Mouse (Mus musculus) liver, embryonic 11.5 days (tissue): Measurements from ENCODE around the gene Atp6v1a. TPM values are rescaled to one million over a fixed set of nuclear protein-coding genes. Genes with fewer than 3 reads are reported as not detected.
A peak's percentile ranks its signal among the peaks of the same experiment; 100 is the strongest.

Experiments
- ATAC-seq: fragments of 200-750 bp; cut with Nextera tagmentation; replicated peaks from 2 replicates; pipeline ENCODE4 v1.8.0; 2017; ENCODE audit warnings: moderate number of reproducible peaks, mild to moderate bottlenecking, moderate TSS enrichment, moderate library complexity; ENCODE audit not compliant: low FRiP score
- DNase-seq: peaks from one replicate; pipeline ENCODE4 v3.0.0-alpha.2; 2017; ENCODE audit warnings: low spot score
- H3K27ac ChIP-seq: fragments of 300-500 bp; sonication (generic); 2 replicates; pipeline ENCODE4 v1.5.1; 2014; ENCODE audit warnings: mild to moderate bottlenecking, low read depth, low read length, control low read depth
- H3K27me3 ChIP-seq: fragments of 300-500 bp; sonication (generic); replicated peaks from 2 replicates; pipeline ENCODE4 v1.6.1; 2014; ENCODE audit warnings: low read length, mixed read lengths; ENCODE audit not compliant: control insufficient read depth, insufficient read depth
- H3K36me3 ChIP-seq: fragments of 300-500 bp; sonication (generic); 2 replicates; pipeline ENCODE4 v1.6.1; 2014; ENCODE audit warnings: mild to moderate bottlenecking, low read length, moderate library complexity, mixed read lengths; ENCODE audit not compliant: control insufficient read depth, insufficient read depth
- H3K4me1 ChIP-seq: fragments of 300-500 bp; sonication (generic); replicated peaks from 2 replicates; pipeline ENCODE4 v1.6.1; 2014; ENCODE audit warnings: low read length, mixed read lengths; ENCODE audit not compliant: control insufficient read depth, insufficient read depth
- H3K4me2 ChIP-seq: fragments of 300-500 bp; sonication (generic); 2 replicates; pipeline ENCODE4 v1.6.1; 2014; ENCODE audit warnings: mild to moderate bottlenecking, control low read depth, moderate library complexity
- H3K4me3 ChIP-seq: fragments of 300-500 bp; sonication (generic); 2 replicates; pipeline ENCODE4 v1.5.1; 2014; ENCODE audit warnings: low read depth, low read length, control low read depth
- H3K9ac ChIP-seq: fragments of 300-500 bp; sonication (generic); 2 replicates; pipeline ENCODE4 v1.6.1; 2014; ENCODE audit warnings: low read depth, low read length, control low read depth
- H3K9me3 ChIP-seq: fragments of 300-500 bp; sonication (generic); 2 replicates; pipeline ENCODE4 v1.6.1; 2016; ENCODE audit warnings: low read length, inconsistent platforms, mixed read lengths; ENCODE audit not compliant: control insufficient read depth
- WGBS: fragments of 180-500 bp; shearing (Covaris S2); extraction: QIAGEN DNeasy Blood & Tissue Kit; methylation state at CpG from one replicate; pipeline ENCODE4 v1.1.7; 2014; 5-methylcytosine and 5-hydroxymethylcytosine counted together
- polyA plus RNA-seq: library from polyadenylated mRNA; unstranded; fragments of >200 nt; fragmentation: Nextera tagmentation; extraction: Ambion mirVana; gene quantifications from 2 replicates; pipeline ENCODE4 v1.2.1, GENCODE M21; 2014

Gene Atp6v1a
- polyA plus RNA-seq, result 49.7 and 53.8 TPM in 2 replicates

DNA sequence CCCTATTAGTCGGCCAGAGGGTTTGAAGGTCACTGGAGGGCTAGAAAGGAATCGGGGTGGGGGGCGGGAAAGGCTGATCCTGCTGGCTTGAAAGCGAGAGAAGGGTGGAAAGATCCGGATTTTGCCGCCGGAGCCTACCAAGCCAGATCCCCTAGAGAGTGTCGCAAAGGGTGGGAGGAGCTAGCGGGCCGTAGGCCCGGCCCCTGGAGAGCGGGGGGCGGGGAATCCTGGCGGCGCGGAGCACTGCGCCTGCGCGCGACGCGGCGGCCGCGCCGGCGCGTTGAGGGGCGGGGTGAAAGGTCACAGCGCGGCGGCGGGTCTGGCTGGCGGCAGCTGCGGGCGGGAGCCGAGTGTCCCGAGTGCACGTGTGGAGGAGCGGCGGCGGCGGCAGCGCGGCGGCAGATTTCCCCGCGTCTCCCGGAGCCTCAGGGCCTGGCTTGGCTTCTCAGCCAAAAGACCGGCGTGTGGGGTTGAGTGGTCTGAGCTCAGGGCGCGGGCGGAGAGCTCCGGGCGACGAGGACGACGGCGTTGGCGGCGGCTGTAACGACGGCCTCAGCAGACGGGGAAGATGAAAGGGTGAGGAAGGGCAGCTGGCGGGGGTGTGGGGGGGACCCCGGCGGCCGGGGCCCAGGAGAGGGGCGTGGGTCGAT lies at the start of gene Atp6v1a, which contains the start of gene Naa50:
Gene Atp6v1a (minus strand): TSS at position 170 of the 650 bp plus-strand sequence.
Gene Naa50 (plus strand): TSS at position 295 of the 650 bp plus-strand sequence.
- H3K27me3 ChIP-seq, result no peaks in the 10 kb centered on the region
- H3K9me3 ChIP-seq, result no peaks in the 10 kb centered on the region
- DNase-seq, result peak; percentile 91
- peaks cover 14% of the 10 kb centered on the region for H3K4me1 ChIP-seq
- H3K27ac ChIP-seq, result peak within 1 kb of the TSS; percentile 99
- peak within 1 kb of the TSS; percentile 99 for H3K9ac ChIP-seq
- no peaks in the 10 kb centered on the region for H3K36me3 ChIP-seq
- WGBS, result under 1% methylated on average over 65 of the region's 71 CpGs
- peak; percentile 83 for ATAC-seq
- peak within 1 kb of the TSS; percentile 98 for H3K4me2 ChIP-seq
- peak within 1 kb of the TSS; percentile 96 for H3K4me3 ChIP-seq

DNA sequence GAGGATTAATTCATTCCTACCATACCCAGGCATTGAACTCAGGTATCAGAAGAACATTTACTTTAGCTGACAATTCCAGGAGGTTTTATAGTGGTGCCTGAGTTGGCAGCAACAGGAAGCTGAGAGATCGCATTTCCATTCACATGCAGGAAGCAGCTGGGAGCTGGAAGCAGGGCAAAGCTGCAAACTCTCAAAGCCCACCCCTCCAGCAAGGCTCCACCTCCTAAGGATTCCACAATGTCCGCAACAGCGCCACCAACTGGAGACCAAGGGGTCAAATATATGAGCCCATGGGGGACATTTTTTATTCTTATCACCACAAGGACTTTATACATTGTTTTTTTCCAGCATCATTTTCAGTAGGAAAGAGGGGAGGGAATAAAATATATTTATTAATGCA lies 49.3 kb upstream of the Atp6v1a start:
- Histone ChIP-seq H3K36me3 (peaks cover 6% of the 10 kb centered on the region; the same call in 1 of the 2 replicates), H3K9ac (no peak overlapping the region), H3K4me3 (no peak overlapping the region), H3K27me3 (no peaks in the 10 kb centered on the region), H3K4me2 (no peak overlapping the region), H3K9me3 (peaks cover 4% of the 10 kb centered on the region; the same call in 1 of the 2 replicates), H3K4me1 (no peaks in the 10 kb centered on the region), H3K27ac (no peak overlapping the region)
- 92% methylated on average over 3 of the region's 3 CpGs for WGBS
- DNase-seq, result no peak
- no peak for ATAC-seq

DNA sequence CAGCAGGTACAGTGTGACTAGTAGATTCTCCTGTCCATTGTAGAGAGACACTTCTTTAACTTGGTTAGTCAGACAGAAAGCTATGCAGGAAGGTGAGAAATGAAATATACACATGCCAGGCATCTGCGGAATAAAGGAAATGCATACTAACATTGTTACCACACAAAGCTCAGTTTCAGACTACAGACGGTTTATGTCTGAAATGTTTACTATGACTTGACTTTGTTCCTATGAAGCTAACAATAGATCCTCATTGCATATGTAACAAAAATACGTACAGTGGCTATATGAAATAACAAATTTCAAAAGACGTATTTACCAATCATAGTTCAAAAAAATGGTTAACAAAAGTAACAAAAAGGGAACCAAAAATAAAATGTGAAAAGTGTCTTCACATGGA lies 47.7 kb upstream of the Atp6v1a start:
- Histone ChIP-seq H3K27ac (no peak overlapping the region), H3K4me1 (no peaks in the 10 kb centered on the region), H3K9me3 (peaks cover 4% of the 10 kb centered on the region; the same call in 1 of the 2 replicates), H3K36me3 (peaks cover 6% of the 10 kb centered on the region; the same call in 1 of the 2 replicates), H3K4me2 (no peak overlapping the region), H3K27me3 (no peaks in the 10 kb centered on the region), H3K4me3 (no peak overlapping the region), H3K9ac (no peak overlapping the region)
- DNase-seq (no peak), ATAC-seq (no peak)
- WGBS, result 97% methylated on average over 4 of the region's 4 CpGs

DNA sequence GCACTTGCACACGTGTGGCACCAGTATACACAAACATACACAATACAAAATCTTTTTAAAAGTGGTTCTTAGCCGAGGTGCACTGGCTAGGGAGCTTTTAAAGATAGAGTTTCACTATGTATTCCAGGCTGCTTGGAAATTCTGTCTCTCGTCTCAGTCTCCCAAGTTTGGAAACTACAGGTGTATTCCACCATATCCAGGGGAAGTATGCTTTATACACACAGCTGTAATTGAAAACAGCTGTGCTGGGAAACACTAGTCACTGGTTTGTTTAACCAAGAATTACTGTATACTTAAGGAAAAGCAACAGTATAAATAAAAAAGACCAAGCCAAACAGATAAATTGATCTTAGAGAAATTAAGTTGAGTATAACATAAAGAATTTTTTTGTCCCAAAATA lies 45.3 kb upstream of the Atp6v1a start:
- H3K9ac ChIP-seq, result no peak overlapping the region
- no peak overlapping the region for H3K4me2 ChIP-seq
- DNase-seq (no peak), ATAC-seq (no peak)
- no peaks in the 10 kb centered on the region for H3K27me3 ChIP-seq
- 85% methylated on average over 3 of the region's 3 CpGs for WGBS
- no peaks in the 10 kb centered on the region for H3K4me1 ChIP-seq
- H3K36me3 ChIP-seq, result peaks cover 10% of the 10 kb centered on the region
- no peak overlapping the region for H3K27ac ChIP-seq
- peaks cover 4% of the 10 kb centered on the region; the same call in 1 of the 2 replicates for H3K9me3 ChIP-seq
- no peak overlapping the region for H3K4me3 ChIP-seq

DNA sequence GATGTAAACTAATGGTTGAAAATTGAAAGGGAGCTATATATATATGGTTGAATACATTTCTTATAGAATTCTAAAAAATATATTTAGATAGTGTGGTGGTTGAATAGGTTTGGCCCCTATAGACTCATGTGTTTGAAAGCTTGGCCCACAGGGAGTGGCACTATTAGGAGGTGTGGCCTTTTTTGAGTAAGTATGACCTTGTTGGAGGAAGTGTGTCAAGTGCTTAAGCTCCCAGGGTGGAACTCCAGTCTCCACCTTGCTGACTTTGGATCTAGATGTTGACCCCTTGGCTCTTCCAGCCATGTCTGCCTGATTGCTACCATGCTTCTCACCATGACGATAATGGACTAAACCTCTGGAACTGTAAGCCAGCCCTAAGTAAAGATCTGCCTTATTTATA lies 43.1 kb upstream of the Atp6v1a start:
- Histone ChIP-seq H3K9me3 (no peaks in the 10 kb centered on the region), H3K27ac (no peak overlapping the region), H3K27me3 (no peaks in the 10 kb centered on the region), H3K4me3 (no peak overlapping the region), H3K36me3 (peaks cover 10% of the 10 kb centered on the region), H3K4me2 (no peak overlapping the region), H3K9ac (no peak overlapping the region), H3K4me1 (peaks cover 9% of the 10 kb centered on the region)
- WGBS, result 90% methylated on average over 1 of the region's 1 CpGs
- ATAC-seq, result no peak
- no peak for DNase-seq

DNA sequence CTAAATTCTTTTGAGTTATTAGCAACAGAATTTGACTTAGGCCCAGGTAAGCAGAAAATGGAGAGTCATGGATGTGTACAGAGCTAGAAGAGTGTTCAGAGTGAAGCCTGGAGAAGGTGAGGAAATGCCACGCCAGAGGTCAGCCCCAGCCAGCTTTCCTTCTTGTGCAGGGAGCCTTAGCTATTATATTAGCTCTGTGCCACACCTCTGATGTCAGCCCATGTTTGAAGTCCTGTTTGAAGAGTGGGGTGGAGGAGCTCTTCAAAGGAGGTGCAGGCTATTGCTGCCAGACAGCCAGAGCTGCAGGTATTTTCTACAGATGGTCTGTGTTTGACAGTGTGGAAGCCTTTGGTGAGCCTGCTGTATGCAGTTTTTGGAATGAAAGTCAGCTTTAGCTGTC lies 39.0 kb upstream of the Atp6v1a start:
- H3K4me1 ChIP-seq, result peaks cover 31% of the 10 kb centered on the region
- H3K4me2 ChIP-seq, result no peak overlapping the region

DNA sequence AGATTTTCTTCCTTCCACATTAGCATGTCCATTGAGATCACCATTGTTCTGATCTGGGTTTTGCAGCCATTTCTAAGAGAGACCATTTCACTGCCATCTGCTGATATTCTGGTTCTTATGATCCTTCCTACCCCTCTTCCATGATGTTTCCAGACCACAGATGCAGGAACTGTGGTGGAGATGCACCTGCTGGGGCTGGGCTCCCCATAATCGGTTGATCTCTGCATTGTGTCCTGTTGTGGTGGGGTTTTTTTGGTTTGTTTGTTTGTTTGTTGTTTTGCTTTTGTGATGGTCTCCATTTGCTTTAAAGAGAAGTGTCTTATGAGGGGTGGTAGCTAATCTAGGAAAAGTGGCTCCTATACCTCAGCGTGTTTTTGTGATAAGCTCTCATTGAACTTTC lies 37.0 kb upstream of the Atp6v1a start:
- peak overlapping the region; percentile 51 for H3K4me2 ChIP-seq
- 0 out of 2 replicates have a peak overlapping the region, but pooled peaks have one; percentile 20 for H3K9ac ChIP-seq
- H3K27ac ChIP-seq, result peak overlapping the region; percentile 69
- no peaks in the 10 kb centered on the region for H3K9me3 ChIP-seq
- WGBS, result 65% methylated on average over 2 of the region's 2 CpGs
- DNase-seq, result no peak
- peaks cover 31% of the 10 kb centered on the region for H3K4me1 ChIP-seq
- no peaks in the 10 kb centered on the region for H3K27me3 ChIP-seq
- H3K36me3 ChIP-seq, result peaks cover 7% of the 10 kb centered on the region; the same call in 1 of the 2 replicates
- ATAC-seq, result no peak
- H3K4me3 ChIP-seq, result no peak overlapping the region

More for the DNA sequence above, 39.0 kb upstream of the Atp6v1a start:
- 0 out of 2 replicates have a peak overlapping the region, but pooled peaks have one; percentile 2 for H3K27ac ChIP-seq
- H3K4me3 ChIP-seq, result no peak overlapping the region
- ATAC-seq (no peak), DNase-seq (no peak)
- no peaks in the 10 kb centered on the region for H3K9me3 ChIP-seq
- no peak overlapping the region for H3K9ac ChIP-seq
- 92% methylated on average over 1 of the region's 1 CpGs for WGBS
- H3K27me3 ChIP-seq, result no peaks in the 10 kb centered on the region
- H3K36me3 ChIP-seq, result peaks cover 10% of the 10 kb centered on the region

DNA sequence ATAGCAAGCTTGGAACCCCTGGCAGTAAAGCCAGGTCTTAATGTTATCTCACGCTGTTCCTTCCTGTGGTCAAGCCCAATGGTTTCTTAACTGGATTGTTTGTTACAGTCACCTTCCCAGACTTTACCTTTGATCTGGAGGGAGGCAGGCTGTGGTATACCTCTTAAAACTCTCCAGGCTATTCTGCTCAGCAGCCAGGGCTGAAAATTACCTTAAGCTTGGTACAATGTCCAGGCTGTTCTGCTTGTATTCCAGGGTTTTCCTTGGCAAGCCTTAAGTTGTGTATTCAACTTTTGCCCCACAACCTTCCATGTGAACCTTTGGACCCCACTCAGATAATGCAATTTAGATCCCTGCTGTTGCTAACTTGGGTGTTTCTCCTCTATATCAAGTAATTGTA lies 35.5 kb upstream of the Atp6v1a start:
- no peaks in the 10 kb centered on the region for H3K9me3 ChIP-seq
- ATAC-seq, result no peak
- peak overlapping the region; percentile 95 for H3K4me3 ChIP-seq
- peak overlapping the region; percentile 97 for H3K27ac ChIP-seq
- WGBS, result 29% methylated on average over 1 of the region's 1 CpGs
- H3K4me2 ChIP-seq, result peak overlapping the region; percentile 85
- H3K4me1 ChIP-seq, result peaks cover 31% of the 10 kb centered on the region
- no peak for DNase-seq
- H3K27me3 ChIP-seq, result no peaks in the 10 kb centered on the region
- peak overlapping the region; percentile 30 for H3K9ac ChIP-seq
- H3K36me3 ChIP-seq, result 0 out of 2 replicates have a peak, but pooled peaks cover 4% of the 10 kb centered on the region
